Mouse (Mus musculus) spleen, postnatal 36 days (tissue): ENCODE measurements around the gene 2610301B20Rik.
A peak's percentile ranks its signal among the peaks of the same experiment; 100 is the strongest.
"Not testable (repeated sequence)": the region's sequence is repeated elsewhere in the genome, so short reads cannot be mapped to it uniquely, and the experiment has no call there.

Source experiments
- DNase-seq, 2 experiments: peaks; one replicate each; pipeline ENCODE4 v3.0.0; 2022; ENCODE audit warnings: low spot score in 2 of 2, mixed read lengths in 1 of 2

2610301B20Rik gene

DNA sequence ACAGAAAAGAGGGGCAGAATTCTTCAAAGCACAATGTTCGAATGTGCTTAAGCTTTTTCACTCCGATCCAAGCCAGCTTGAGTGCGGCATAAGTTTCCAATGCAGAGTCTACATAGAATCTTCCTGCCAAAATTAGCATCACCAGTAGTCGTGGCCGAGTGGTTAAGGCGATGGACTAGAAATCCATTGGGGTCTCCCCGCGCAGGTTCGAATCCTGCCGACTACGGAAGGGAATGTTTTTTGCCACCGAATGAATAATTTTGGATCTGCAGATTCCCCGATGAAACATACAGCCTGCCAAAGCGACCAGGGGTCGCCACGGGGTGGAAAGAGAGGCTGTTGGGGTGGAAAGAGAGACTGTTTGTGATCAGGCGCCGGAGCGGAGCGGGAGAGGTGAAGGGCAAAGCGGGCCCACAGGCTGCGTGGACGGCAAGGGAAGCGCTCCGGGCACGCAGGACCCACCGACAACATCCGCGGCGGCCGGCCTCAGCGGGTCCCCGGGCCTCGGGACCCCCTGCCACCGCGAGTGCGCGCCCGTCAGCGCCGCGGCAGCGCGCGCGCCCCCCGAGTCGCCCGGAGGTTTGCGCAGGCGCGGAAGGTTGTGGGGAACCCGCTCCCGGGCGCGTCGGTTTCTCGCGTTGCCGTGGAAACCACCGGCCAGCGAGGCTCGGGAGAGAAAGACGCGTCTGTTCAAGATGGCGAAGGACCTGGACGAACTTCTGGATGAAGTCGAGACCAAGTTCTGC, at the start of gene 2610301B20Rik:
TSS of gene 2610301B20Rik (plus strand) at position 579 of the 746 bp plus-strand sequence.
- peak; percentile 88 to 92 for DNase-seq

DNA sequence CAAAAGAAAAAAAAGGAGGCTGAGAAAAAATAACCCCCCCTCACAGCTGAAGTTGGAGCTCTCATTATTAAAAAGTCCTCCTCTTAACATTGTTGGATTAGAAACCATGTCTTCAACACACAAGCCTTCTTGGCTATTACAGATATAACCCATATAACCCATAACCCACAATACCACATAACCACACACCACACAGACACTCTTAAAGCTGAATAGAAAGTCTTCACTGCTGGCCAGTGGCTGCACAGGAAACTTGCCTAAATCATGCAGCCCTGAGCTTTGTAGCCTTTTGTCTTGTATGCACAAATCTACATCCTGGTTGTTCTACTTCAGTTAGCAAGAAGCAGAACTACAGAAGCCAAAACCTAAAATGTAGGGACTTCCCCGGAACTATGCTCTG, 41.0 kb upstream of the 2610301B20Rik start:
- DNase-seq, result peak; percentile 48 to 49

DNA sequence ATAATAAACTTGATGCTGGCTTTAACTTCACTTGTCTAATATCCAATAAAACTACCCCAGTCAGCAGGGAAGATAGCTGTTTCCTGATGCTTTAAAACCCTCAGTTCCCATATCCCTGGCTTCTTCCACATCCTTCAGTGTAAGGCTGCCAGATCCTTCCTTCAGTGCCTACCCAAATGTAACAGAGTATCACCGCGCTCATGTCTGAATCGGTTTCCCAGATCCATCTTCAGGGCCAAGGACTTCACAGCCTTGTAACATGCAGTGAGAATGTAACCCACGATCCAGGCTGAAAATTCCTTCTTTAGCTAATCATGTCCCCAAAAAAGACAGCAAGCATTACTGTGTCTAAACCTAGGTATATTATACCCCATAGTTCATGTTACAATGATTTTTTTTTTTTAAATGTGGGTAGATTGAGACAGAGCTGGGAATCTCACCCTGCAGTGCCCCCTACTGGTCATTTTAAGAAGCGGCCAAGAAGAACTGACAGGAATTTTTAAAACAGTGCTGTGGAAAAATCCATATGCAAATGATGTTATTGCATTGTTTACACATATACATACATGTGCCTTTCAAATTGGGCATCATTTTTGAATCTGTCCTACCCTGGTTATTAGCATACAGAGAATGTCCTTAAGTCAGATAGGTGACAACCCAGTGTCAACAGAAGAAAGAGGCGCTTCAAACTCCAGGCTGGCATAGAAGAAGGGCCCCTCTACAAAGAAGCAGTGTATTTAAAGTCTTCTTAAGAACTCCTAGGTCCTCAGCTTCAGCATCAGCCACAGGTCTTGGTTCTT, 38.8 kb upstream of the 2610301B20Rik start:
- no peak for DNase-seq

DNA sequence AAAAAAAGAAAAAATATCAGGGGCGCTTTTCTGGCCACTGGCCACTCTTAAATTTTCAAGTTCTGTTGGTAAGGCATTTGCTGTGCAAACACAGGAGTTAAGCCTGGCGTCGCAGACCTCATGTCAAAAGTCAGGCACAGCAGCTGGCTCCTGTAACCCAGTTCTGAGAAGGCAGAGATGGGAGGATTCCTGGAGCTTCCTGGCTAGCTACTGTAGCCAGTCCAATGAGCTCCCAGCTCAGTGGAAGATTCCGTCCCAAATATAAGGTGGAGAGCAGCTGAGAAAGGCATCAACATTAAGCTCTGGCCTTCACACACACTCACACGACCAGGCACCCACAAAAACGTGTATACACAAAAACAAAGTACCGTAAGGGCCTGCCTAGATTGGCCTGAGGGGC, 28.4 kb upstream of the 2610301B20Rik start:
- no peak for DNase-seq

DNA sequence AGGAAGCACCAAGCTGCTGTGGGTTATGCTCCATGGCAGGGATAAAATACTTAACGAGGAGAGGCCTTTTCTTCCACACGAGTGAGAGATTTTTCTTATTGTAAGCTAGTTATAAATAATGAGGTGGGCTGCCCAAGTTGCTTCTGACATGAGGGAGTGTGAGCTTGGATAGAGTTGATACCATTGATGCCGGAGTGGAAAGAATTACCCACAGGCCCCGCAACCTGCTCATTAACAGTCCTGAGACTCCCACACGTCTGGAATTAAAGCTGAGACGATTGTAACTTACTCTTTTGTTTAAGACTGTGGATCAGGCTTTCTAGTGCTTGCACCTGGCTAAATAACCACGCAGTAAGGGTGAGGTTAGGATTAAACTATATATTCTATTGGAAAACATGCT, 24.5 kb upstream of the 2610301B20Rik start:
- no peak for DNase-seq

DNA sequence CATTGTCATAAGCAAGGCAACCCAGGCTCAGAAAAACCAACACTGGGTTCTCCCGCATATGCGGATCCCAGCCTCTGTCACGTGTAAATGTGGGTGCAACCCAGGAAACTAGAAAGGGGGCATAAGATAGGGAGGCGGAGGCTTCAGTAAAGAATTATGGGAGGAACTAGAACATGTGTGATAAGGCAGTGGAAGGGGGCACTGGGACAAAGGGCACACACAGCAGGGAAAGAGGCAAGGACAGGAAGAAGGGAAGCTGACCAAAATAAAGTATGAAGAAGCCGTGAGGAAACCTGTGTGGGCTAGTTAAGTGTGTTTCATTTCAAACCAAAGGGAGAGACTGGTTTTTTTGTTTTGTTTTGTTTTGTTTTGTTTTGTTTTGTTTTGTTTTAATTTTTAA, 23.3 kb upstream of the 2610301B20Rik start:
- DNase-seq, result no peak

DNA sequence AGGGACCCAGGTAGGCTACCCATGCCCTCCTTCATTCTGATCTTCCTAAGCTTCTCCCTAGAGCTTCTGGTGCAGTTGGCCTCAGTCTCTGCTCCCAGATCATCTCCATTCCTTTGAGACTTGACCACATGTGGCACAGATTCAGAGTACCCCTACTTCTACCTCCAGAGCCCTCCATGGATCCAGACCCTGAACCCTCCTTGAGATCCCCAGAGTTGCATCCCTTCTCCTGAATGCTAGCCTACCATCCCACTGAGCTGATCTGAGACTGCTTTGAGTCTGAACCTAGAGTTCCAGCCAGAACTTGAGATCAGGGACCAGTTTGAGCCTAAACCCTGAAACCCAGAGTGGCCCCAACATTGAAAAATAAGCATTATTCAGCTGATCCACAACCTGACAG, 15.1 kb upstream of the 2610301B20Rik start:
- DNase-seq, result no peak

DNA sequence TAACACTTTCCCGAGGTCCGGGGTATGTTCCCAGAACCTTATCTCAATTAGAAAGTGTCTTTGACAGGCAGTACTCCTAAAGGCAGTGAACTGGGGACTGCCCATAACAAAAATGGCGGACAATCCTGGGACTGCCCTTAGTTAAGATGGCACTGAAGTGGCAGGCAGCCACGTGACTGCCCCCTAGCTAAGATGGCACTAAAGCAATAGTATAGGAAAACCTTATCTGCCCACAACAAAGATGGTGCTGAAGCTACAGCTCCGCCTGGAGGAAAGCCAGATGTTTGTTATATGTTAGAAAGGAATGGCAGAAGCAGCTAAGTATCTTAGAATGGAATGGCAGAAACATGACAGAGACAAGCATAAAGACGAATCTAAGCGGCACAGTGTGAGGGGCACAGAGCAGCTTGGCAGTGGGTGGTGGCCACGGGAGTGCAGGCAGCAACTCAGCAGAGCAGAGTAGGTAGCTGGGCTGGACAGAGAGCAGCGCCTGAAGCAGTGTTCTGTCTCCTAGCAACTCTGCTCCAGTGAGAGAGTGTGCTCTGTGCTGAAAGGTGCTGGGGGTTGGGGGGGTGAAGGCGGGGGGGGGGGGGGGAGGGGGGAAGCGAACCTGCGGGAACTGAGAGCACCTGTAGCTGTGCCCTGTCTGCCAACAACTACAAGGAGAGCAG, 14.3 kb upstream of the 2610301B20Rik start:
- DNase-seq, result no peak

DNA sequence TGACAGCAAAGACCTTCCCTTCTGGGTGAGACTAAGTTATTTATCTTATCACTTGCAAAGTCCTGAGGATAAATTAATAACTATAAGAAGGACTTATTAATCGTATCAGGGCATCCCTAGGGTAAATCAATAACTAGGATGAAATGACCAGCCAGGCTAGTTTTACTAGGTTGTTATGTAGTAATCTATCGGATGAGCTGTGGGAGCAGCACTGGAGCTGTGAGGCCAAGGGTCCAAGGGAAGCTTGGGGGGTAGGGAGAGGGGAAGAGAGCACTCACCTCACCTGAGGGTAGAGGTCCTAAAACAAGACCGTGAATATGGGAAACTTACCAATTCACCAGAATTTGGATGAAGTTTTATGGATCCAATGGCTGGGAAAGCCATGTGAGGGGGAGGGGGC, 13.5 kb upstream of the 2610301B20Rik start:
- no peak for DNase-seq

DNA sequence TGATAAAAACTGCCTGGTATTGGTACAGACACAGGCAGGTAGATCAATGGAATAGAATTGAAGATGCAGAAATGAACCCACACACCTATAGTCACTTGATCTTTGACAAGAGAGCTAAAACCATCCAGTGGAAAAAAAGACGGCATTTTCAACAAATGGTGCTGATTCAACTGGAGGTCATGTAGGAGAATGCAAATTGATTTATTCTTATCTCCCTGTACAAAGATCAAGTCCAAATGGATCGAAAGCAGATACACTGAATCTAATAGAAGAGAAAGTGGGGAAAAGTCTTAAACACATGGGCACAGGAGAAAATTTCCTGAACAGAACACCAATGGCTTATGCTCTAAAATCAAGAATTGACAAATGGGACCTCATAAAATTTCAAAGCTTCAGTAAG, 11.4 kb upstream of the 2610301B20Rik start:
- not testable (repeated sequence) for DNase-seq

DNA sequence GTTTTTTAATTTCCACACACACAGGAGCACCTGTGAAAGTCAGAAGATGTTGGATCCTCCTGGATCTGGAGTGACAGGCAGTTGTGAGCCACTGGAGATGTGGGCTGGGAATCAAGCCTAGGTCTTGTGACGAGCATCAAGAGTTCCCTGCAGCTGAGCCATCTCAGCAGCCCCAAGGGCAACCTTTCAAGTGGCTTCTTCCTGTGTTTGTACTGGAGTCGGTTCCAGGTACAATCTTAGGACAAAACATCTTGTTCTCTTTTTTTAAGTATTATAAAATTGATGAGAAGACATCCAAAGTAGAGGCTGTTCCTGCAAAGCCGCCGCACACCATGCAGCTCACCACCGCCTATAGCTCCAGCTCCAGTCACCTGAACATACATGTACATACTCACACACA, 2.1 kb upstream of the 2610301B20Rik start:
- DNase-seq, result no peak

DNA sequence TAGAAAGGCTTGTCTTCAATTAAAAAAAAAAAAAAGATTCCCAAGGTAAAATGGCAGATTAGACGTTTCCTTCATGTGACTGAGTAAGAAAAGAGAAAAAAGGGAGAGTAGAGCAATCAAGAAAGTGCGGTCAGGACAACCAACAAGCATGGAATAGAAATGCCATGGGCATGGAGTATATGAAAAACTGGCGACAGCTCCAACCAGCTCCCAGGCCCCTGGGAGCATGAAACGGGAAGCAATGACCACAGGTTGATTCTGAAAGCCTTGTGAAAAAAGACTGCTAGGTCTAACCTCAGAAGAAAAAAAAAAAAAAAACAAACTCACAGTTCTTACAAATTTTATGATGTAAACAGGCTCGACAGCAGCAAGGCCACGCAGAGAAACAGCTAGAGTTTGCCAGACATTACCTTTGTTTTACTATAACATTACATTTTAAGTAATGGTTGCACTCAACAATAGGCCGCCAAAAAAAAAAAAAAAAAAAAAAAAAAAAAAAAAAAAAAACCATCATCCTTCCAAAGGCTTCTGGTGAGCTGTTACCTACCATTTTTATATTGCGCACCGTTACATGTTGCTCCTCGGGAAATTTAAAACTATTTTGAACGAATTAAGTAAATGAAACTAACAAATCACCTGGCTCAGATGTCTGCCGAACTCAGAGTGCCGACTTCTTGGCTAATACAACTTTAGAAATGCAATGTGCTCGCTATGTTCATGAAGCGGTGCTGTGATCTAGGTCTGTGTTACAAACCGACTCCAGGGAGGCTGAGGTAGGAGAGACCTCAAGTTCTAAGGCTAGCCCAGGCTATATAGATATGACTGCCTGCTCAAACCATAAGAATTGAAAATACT, 1.4 kb upstream of the 2610301B20Rik start:
- DNase-seq, result no peak

DNA sequence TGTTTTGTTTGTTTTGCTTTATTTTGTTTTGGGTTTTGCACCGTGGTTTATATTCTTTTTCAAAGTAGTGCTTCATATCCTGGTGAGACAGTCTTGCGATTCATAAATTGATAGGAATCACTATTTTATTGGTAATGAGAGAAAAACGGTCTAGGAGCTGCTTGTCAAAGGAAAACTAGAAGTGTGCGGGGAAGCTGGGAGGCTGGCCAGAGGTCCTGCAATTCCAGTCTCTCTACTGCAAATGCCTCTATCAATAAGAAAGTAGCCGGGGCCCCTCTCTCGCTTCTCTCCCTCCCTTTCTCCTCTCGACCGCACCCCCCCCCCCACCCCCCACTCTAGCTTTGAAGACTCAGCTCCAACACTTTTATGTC, 764 bp upstream of the 2610301B20Rik start:
- no peak for DNase-seq

DNA sequence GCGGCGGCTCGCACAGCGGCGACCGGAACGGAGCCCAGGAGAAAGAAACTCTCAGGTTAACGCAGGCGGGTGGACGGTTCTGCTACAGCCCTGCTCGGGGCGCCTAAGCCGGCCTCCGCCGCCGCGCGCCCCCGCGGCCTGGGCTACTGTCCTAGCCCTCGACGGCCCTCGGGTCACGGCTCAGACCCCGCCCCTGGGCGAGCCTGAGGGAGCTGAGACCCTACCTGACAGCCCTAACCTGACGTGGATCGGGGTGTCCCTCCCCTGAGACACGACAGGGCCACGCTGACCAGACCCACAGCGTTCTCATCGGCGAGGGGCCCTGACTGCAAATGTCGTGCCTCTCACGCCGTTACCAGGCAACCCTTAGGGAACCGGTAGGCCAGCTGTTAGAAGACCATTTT, 422 bp downstream of the 2610301B20Rik start:
- peak; percentile 31 to 50 for DNase-seq

DNA sequence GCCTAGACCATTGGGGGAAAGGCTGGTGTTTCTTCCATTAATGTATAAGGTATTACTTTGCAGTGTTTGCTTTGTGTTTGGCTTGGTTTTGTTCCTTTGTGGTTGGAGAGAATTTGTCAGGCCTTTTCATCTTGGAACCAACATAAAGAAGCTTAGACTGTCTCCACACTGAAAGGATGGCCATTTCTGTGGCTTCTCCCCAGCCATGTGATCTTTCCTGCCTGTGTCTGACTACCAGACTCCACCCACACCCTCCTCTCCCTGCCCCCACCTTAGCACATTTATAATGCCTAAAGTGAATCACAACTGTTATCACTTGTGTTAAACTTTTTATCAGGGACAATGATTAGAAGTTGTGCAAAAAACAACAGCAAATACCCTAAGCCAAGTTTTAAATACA, 1.1 kb downstream of the 2610301B20Rik start:
- DNase-seq, result peak in 1 of 2 experiments; percentile 9

DNA sequence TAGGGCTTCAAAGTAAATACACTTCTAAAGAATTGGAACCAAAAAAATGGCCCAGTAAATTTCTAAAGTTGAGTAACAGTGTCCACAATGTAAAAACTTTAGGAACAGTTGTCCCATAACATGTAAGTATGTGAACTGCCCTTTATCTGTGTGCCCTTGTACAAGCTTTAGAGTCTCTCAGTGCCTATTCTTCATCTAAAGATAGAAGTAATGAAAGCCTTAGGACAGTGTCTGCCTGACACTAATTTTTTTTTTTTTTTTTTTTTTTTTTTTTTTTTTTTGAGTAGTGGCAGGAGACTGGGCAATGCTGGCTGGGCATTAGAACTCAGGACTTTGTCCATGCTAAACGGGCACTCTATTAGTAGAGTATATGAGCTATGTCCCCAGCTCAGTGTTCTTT, 2.8 kb downstream of the 2610301B20Rik start:
- DNase-seq, result no peak

DNA sequence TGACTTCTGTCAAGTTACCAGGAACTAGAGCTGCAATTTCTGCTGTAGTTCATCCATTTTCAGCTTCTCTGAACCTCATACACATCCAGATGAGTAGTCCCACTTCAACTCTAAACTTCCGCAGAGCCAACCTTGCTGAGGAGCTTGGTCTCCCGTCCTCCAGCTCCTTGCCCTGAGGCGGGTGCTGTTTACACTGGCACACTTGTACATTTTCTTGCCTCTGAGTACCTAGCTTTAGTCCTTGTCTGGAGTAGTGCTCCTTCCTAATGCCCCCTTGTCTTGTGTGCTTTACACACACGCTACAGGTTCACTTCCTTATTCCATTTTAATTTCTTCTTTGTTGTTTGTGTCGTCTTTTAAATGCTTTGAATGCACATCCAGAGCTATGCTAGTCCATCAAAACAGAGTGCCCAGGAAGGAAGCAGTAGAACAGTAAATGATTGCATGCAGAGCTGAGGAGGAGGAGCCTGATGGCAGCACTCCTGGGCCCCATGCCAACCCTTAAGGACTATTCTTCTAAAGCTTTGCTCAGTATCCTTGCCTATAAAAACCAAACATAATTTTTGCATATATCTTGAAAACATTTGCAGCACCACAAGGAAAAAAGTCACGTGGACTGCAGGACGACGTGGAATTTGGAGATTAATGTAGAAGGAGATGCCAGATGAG, 9.6 kb downstream of the 2610301B20Rik start:
- DNase-seq, result no peak

DNA sequence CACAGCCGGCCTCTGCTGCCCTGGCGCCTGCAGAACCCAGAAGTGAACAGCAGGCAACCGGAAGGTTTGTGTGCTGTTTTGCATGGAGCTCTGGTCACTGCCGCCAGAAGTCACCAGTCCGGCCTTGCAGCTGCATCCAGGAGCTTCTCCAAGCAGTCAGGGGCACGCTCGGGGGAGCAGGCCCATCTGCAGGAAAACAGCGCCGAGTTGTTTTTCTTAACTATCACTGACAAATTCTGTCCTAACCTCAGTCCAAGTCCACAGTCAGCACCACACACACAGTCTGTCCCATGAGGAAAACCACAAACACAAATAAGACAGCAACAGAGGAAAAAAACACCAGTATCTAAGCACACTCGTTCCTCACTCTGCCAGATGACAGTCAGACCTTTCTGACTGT, 14.5 kb downstream of the 2610301B20Rik start:
- no peak for DNase-seq

DNA sequence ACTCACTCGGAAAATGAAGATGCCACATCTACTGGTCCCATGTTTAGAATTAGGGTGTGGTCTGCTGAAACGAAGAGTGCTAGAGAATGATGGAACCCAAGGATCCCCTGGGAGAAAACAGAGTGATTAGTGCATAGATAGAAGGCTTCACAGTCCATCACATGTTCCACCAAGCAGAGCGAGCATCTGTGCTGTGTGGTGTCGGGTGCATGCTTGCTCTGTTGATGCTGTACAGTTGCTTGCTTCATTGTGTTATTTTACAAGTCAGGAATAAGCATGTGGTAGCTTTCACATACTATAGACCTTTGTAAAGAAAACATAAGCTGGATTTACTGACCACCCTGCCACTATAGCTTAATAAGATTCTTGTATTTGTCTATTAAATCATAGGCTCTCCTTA, 22.0 kb downstream of the 2610301B20Rik start:
- DNase-seq, result no peak

DNA sequence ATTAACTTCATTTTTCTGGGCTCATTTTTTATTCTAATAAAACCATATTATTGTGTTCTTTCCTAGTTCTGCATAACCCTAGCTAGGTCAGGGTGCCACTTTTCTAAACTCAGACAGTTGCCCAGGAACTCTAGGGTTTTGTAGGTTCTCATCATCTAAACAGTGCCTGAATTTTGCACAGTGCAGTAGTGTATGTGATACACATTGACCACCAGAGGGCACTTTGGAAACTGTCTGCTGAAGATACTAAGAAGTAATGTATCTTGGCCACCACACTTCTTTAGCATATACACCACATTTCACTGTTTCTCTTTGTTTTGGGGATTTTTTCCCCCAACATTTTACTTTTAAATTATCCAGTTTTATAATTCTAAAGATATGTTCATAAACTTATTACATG, 22.6 kb downstream of the 2610301B20Rik start:
- DNase-seq, result peak in 1 of 2 experiments; percentile 45

DNA sequence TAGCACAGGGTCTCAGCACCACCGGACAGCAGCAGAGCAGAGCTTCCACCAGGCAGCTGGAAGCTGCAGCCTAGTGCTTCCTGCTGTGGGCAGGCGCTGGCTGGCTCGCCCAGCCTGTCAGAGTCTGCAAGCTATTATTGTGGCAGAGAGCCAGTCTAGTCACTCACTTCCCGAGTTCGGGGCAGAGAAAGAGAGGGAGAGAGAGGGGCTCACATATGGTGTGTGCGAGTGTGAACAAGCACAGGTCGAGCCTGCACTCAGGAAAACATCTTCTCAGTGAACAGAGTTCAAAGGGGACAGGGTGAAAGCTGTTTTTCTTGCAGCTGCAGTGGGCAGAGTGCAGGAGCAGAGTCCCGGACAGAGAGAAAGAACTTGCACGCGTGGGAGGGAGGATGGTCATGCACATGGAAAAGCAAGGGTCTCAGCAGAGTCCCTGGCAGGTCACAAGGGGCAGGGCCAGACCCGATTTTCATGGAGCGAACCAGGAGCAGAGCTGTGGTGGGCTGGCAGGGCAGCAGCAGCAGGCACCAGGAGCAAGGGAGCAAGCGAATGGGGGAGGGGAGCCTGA, 31.0 kb downstream of the 2610301B20Rik start:
- DNase-seq, result no peak
